Mouse (Mus musculus): ENCODE data around the gene 0610030E20Rik. TPM values are rescaled to one million over a fixed set of nuclear protein-coding genes. Genes with fewer than 3 reads are reported as not detected.
A peak's percentile ranks its signal among the peaks of the same experiment; 100 is the strongest.

The 0610030E20Rik gene
- 15.6 and 20.0 TPM in 2 replicates for polyA plus RNA-seq (2015; fragmentation: Nextera tagmentation; extraction: Ambion mirVana)

- Histone ChIP-seq H3K36me3 (peaks cover 22% of the 10 kb centered on the region), H3K9me3 (replicated peaks) (no peaks in the 10 kb centered on the region), H3K27ac (peak within 1 kb of the TSS; percentile 93), H3K4me2 (peak within 1 kb of the TSS; percentile 73), H3K4me3 (peak within 1 kb of the TSS; percentile 85), H3K27me3 (no peaks in the 10 kb centered on the region), H3K9ac (peak within 1 kb of the TSS; percentile 93), H3K4me1 (replicated peaks) (peaks cover 44% of the 10 kb centered on the region)
- ATAC-seq (replicated peaks; ENCODE audit: insufficient number of reproducible peaks, insufficient read depth, low FRiP score, low read depth), result peak; percentile 70
- under 1% methylated on average over 69 of the region's 72 CpGs for WGBS
These were observed at the start of gene 0610030E20Rik for GRCm38 (mm10) chr6:72347166-72347941. Gene 0610030E20Rik (plus strand): TSS chr6:72347317.

GRCm38 (mm10) chr6:72297825-72298224, 49.3 kb upstream of the 0610030E20Rik start:
- H3K27me3 ChIP-seq, result no peaks in the 10 kb centered on the region
- 81% methylated on average over 3 of the region's 3 CpGs for WGBS
- H3K4me3 ChIP-seq, result no peak overlapping the region
- peaks cover 10% of the 10 kb centered on the region for H3K4me1 ChIP-seq (replicated peaks)
- no peaks in the 10 kb centered on the region for H3K9me3 ChIP-seq (replicated peaks)
- no peak overlapping the region for H3K9ac ChIP-seq
- no peak for ATAC-seq (replicated peaks; ENCODE audit: insufficient number of reproducible peaks, insufficient read depth, low FRiP score, low read depth)
- H3K36me3 ChIP-seq, result no peaks in the 10 kb centered on the region
- no peak overlapping the region for H3K27ac ChIP-seq
- H3K4me2 ChIP-seq, result no peak overlapping the region

GRCm38 (mm10) chr6:72302349-72302925, 44.7 kb upstream of the 0610030E20Rik start:
- ATAC-seq (replicated peaks; ENCODE audit: insufficient number of reproducible peaks, insufficient read depth, low FRiP score, low read depth), result no peak
- H3K4me3 ChIP-seq, result no peak overlapping the region
- no peaks in the 10 kb centered on the region for H3K27me3 ChIP-seq
- H3K4me2 ChIP-seq, result no peak overlapping the region
- H3K27ac ChIP-seq, result no peak overlapping the region
- H3K9ac ChIP-seq, result no peak overlapping the region
- no peaks in the 10 kb centered on the region; the same call in 1 of the 2 replicates for H3K4me1 ChIP-seq (replicated peaks)
- no peaks in the 10 kb centered on the region for H3K36me3 ChIP-seq
- 64% methylated on average over 11 of the region's 11 CpGs for WGBS
- H3K9me3 ChIP-seq (replicated peaks), result no peaks in the 10 kb centered on the region

GRCm38 (mm10) chr6:72303510-72303909, 43.6 kb upstream of the 0610030E20Rik start:
- WGBS, result 62% methylated on average over 9 of the region's 9 CpGs
- no peak; the same call in 1 of the 2 replicates for ATAC-seq (replicated peaks; ENCODE audit: insufficient number of reproducible peaks, insufficient read depth, low FRiP score, low read depth)

GRCm38 (mm10) chr6:72312198-72312597, 34.9 kb upstream of the 0610030E20Rik start:
- no peaks in the 10 kb centered on the region for H3K9me3 ChIP-seq (replicated peaks)

More at GRCm38 (mm10) chr6:72303510-72303909, 43.6 kb upstream of the 0610030E20Rik start:
- no peaks in the 10 kb centered on the region for H3K36me3 ChIP-seq
- H3K4me3 ChIP-seq, result no peak overlapping the region
- H3K4me1 ChIP-seq (replicated peaks), result no peaks in the 10 kb centered on the region; the same call in 1 of the 2 replicates
- no peak overlapping the region for H3K27ac ChIP-seq
- no peak overlapping the region for H3K9ac ChIP-seq
- H3K4me2 ChIP-seq, result no peak overlapping the region
- H3K9me3 ChIP-seq (replicated peaks), result no peaks in the 10 kb centered on the region
- no peaks in the 10 kb centered on the region for H3K27me3 ChIP-seq

GRCm38 (mm10) chr6:72313124-72313867, 33.8 kb upstream of the 0610030E20Rik start:
- Histone ChIP-seq H3K27ac (peak overlapping the region; percentile 77), H3K4me1 (replicated peaks) (peaks cover 20% of the 10 kb centered on the region), H3K4me3 (no peak overlapping the region), H3K9ac (no peak overlapping the region), H3K36me3 (peaks cover 11% of the 10 kb centered on the region), H3K27me3 (no peaks in the 10 kb centered on the region), H3K4me2 (no peak overlapping the region), H3K9me3 (replicated peaks) (no peaks in the 10 kb centered on the region)
- ATAC-seq (replicated peaks; ENCODE audit: insufficient number of reproducible peaks, insufficient read depth, low FRiP score, low read depth), result peak; percentile 59; the same call in 1 of the 2 replicates
- 52% methylated on average over 11 of the region's 11 CpGs for WGBS

More at GRCm38 (mm10) chr6:72312198-72312597, 34.9 kb upstream of the 0610030E20Rik start:
- H3K27me3 ChIP-seq, result no peaks in the 10 kb centered on the region
- H3K4me2 ChIP-seq, result no peak overlapping the region
- H3K4me1 ChIP-seq (replicated peaks), result peaks cover 20% of the 10 kb centered on the region
- H3K4me3 ChIP-seq, result no peak overlapping the region
- H3K27ac ChIP-seq, result no peak overlapping the region
- no peaks in the 10 kb centered on the region for H3K36me3 ChIP-seq
- H3K9ac ChIP-seq, result no peak overlapping the region
- no peak for ATAC-seq (replicated peaks; ENCODE audit: insufficient number of reproducible peaks, insufficient read depth, low FRiP score, low read depth)
- 89% methylated on average over 3 of the region's 3 CpGs for WGBS

GRCm38 (mm10) chr6:72315384-72315783, 31.7 kb upstream of the 0610030E20Rik start:
- Histone ChIP-seq H3K9me3 (replicated peaks) (no peaks in the 10 kb centered on the region), H3K9ac (no peak overlapping the region), H3K4me1 (replicated peaks) (peaks cover 20% of the 10 kb centered on the region), H3K27me3 (no peaks in the 10 kb centered on the region), H3K4me2 (no peak overlapping the region), H3K27ac (peak overlapping the region; percentile 46; the same call in 1 of the 2 replicates), H3K4me3 (no peak overlapping the region), H3K36me3 (peaks cover 25% of the 10 kb centered on the region)
- no peak for ATAC-seq (replicated peaks; ENCODE audit: insufficient number of reproducible peaks, insufficient read depth, low FRiP score, low read depth)
- WGBS, result 71% methylated on average over 2 of the region's 2 CpGs

- Histone ChIP-seq H3K9ac (no peak overlapping the region), H3K27me3 (no peaks in the 10 kb centered on the region), H3K27ac (peak overlapping the region; percentile 39; the same call in 1 of the 2 replicates), H3K4me3 (no peak overlapping the region), H3K36me3 (peaks cover 32% of the 10 kb centered on the region), H3K4me2 (no peak overlapping the region), H3K4me1 (replicated peaks) (peaks cover 20% of the 10 kb centered on the region), H3K9me3 (replicated peaks) (no peaks in the 10 kb centered on the region)
- ATAC-seq (replicated peaks; ENCODE audit: insufficient number of reproducible peaks, insufficient read depth, low FRiP score, low read depth), result no peak
- WGBS, result 26% methylated on average over 1 of the region's 1 CpGs
These were observed 31.1 kb upstream of the 0610030E20Rik start for GRCm38 (mm10) chr6:72316044-72316443.

GRCm38 (mm10) chr6:72318440-72318839, 28.7 kb upstream of the 0610030E20Rik start:
- peaks cover 9% of the 10 kb centered on the region for H3K4me1 ChIP-seq (replicated peaks)
- H3K36me3 ChIP-seq, result peaks cover 55% of the 10 kb centered on the region
- H3K27ac ChIP-seq, result no peak overlapping the region
- no peak for ATAC-seq (replicated peaks; ENCODE audit: insufficient number of reproducible peaks, insufficient read depth, low FRiP score, low read depth)
- no peak overlapping the region for H3K4me2 ChIP-seq
- no peak overlapping the region for H3K9ac ChIP-seq
- H3K9me3 ChIP-seq (replicated peaks), result no peaks in the 10 kb centered on the region
- no peaks in the 10 kb centered on the region for H3K27me3 ChIP-seq
- no peak overlapping the region for H3K4me3 ChIP-seq
- whole genome bisulfite sequencing, result 77% methylated on average over 5 of the region's 5 CpGs

- no peaks in the 10 kb centered on the region for H3K9me3 ChIP-seq (replicated peaks)
- H3K4me2 ChIP-seq, result no peak overlapping the region
- H3K4me1 ChIP-seq (replicated peaks), result peaks cover 6% of the 10 kb centered on the region; the same call in 1 of the 2 replicates
- no peaks in the 10 kb centered on the region for H3K27me3 ChIP-seq
- 63% methylated on average over 11 of the region's 11 CpGs for WGBS
- peaks cover 59% of the 10 kb centered on the region for H3K36me3 ChIP-seq
- ATAC-seq (replicated peaks; ENCODE audit: insufficient number of reproducible peaks, insufficient read depth, low FRiP score, low read depth), result no peak
- no peak overlapping the region for H3K9ac ChIP-seq
- H3K27ac ChIP-seq, result no peak overlapping the region
- no peak overlapping the region for H3K4me3 ChIP-seq
These were observed 28.1 kb upstream of the 0610030E20Rik start for GRCm38 (mm10) chr6:72319019-72319418.

GRCm38 (mm10) chr6:72322936-72323335, 24.2 kb upstream of the 0610030E20Rik start:
- Histone ChIP-seq H3K4me2 (no peak overlapping the region), H3K4me1 (replicated peaks) (no peaks in the 10 kb centered on the region), H3K4me3 (no peak overlapping the region), H3K9me3 (replicated peaks) (no peaks in the 10 kb centered on the region), H3K27me3 (no peaks in the 10 kb centered on the region), H3K9ac (no peak overlapping the region), H3K36me3 (peaks cover 77% of the 10 kb centered on the region), H3K27ac (no peak overlapping the region)
- ATAC-seq (replicated peaks; ENCODE audit: insufficient number of reproducible peaks, insufficient read depth, low FRiP score, low read depth), result no peak
- over 99% methylated on average over 3 of the region's 3 CpGs for WGBS
